Mouse (Mus musculus) heart, embryonic 15.5 days (tissue): Measurements from ENCODE around the gene Uxs1. TPM values are rescaled to one million over a fixed set of nuclear protein-coding genes. Genes with fewer than 3 reads are reported as not detected.
A peak's percentile ranks its signal among the peaks of the same experiment; 100 is the strongest.

Source experiments
- ATAC-seq: fragments of 200-750 bp; cut with Nextera tagmentation; replicated peaks from 2 replicates; pipeline ENCODE4 v1.8.0; 2017; ENCODE audit warnings: low read depth, moderate TSS enrichment; ENCODE audit not compliant: insufficient number of reproducible peaks, insufficient read depth, low FRiP score
- H3K27ac ChIP-seq: fragments of 300-500 bp; sonication (generic); 2 replicates; pipeline ENCODE4 v1.5.1; 2015; ENCODE audit warnings: mild to moderate bottlenecking, inconsistent platforms
- H3K27me3 ChIP-seq: fragments of 300-500 bp; sonication (generic); 2 replicates; pipeline ENCODE4 v1.6.1; 2015; ENCODE audit warnings: inconsistent platforms
- H3K36me3 ChIP-seq: fragments of 300-500 bp; sonication (generic); 2 replicates; pipeline ENCODE4 v1.6.1; 2015; ENCODE audit warnings: mild to moderate bottlenecking, inconsistent platforms
- H3K4me1 ChIP-seq: fragments of 300-500 bp; sonication (generic); replicated peaks from 2 replicates; pipeline ENCODE4 v1.6.1; 2015; ENCODE audit warnings: inconsistent platforms
- H3K4me2 ChIP-seq: fragments of 300-500 bp; sonication (generic); 2 replicates; pipeline ENCODE4 v1.6.1; 2015; ENCODE audit warnings: inconsistent platforms, mild to moderate bottlenecking, moderate library complexity
- H3K4me3 ChIP-seq: fragments of 300-500 bp; sonication (generic); 2 replicates; pipeline ENCODE4 v1.5.1; 2015; ENCODE audit warnings: mild to moderate bottlenecking, inconsistent platforms
- H3K9ac ChIP-seq: fragments of 300-500 bp; sonication (generic); 2 replicates; pipeline ENCODE4 v1.6.1; 2015; ENCODE audit warnings: mild to moderate bottlenecking, inconsistent platforms
- H3K9me3 ChIP-seq: fragments of 300-500 bp; sonication (generic); replicated peaks from 2 replicates; pipeline ENCODE4 v1.6.1; 2016; ENCODE audit warnings: inconsistent platforms
- WGBS: fragments of 180-500 bp; shearing (Covaris S2); methylation state at CpG from one replicate; pipeline ENCODE4 v1.1.7; 2015; ENCODE audit warnings: mixed read lengths; 5-methylcytosine and 5-hydroxymethylcytosine counted together
- polyA plus RNA-seq: library from polyadenylated mRNA; unstranded; fragments of >200 nt; fragmentation: Nextera tagmentation; extraction: Ambion mirVana; gene quantifications from 2 replicates; pipeline ENCODE4 v1.2.1, GENCODE M21; 2015

Gene Uxs1
- polyA plus RNA-seq, 1 experiment from 2014 or later: 12.9 TPM

- Histone ChIP-seq H3K27me3 (no peaks in the 10 kb centered on the region), H3K9me3 (no peaks in the 10 kb centered on the region), H3K4me2 (no peak overlapping the region), H3K4me1 (no peaks in the 10 kb centered on the region), H3K36me3 (0 out of 2 replicates have a peak, but pooled peaks cover 3% of the 10 kb centered on the region), H3K4me3 (no peak overlapping the region), H3K9ac (no peak overlapping the region), H3K27ac (no peak overlapping the region)
- no peak for ATAC-seq
- WGBS: 60% methylated on average over 1 of the region's 1 CpGs
Measured at GRCm38 (mm10) chr1:43769348-43769747, 58.3 kb downstream of the Uxs1 start.

GRCm38 (mm10) chr1:43768385-43768990, 59.1 kb downstream of the Uxs1 start:
- Histone ChIP-seq H3K9me3 (no peaks in the 10 kb centered on the region), H3K4me3 (no peak overlapping the region), H3K27me3 (no peaks in the 10 kb centered on the region), H3K4me1 (no peaks in the 10 kb centered on the region), H3K27ac (no peak overlapping the region), H3K9ac (no peak overlapping the region), H3K4me2 (no peak overlapping the region), H3K36me3 (0 out of 2 replicates have a peak, but pooled peaks cover 5% of the 10 kb centered on the region)
- ATAC-seq: no peak
- 84% methylated on average over 4 of the region's 4 CpGs for WGBS

GRCm38 (mm10) chr1:43766328-43766727, 61.3 kb downstream of the Uxs1 start:
- no peaks in the 10 kb centered on the region for H3K9me3 ChIP-seq
- H3K4me1 ChIP-seq: no peaks in the 10 kb centered on the region
- H3K27me3 ChIP-seq: no peaks in the 10 kb centered on the region
- no peak overlapping the region for H3K4me3 ChIP-seq
- H3K4me2 ChIP-seq: no peak overlapping the region
- H3K9ac ChIP-seq: no peak overlapping the region
- H3K27ac ChIP-seq: no peak overlapping the region
- 0 out of 2 replicates have a peak, but pooled peaks cover 5% of the 10 kb centered on the region for H3K36me3 ChIP-seq
- 95% methylated on average over 2 of the region's 2 CpGs for WGBS
- no peak for ATAC-seq

GRCm38 (mm10) chr1:43764481-43764880, 63.1 kb downstream of the Uxs1 start:
- no peak for ATAC-seq
- no peaks in the 10 kb centered on the region for H3K9me3 ChIP-seq
- H3K27me3 ChIP-seq: no peaks in the 10 kb centered on the region
- H3K27ac ChIP-seq: no peak overlapping the region
- no peaks in the 10 kb centered on the region for H3K4me1 ChIP-seq
- 85% methylated on average over 2 of the region's 2 CpGs for WGBS
- H3K4me2 ChIP-seq: no peak overlapping the region
- no peak overlapping the region for H3K4me3 ChIP-seq
- 0 out of 2 replicates have a peak, but pooled peaks cover 5% of the 10 kb centered on the region for H3K36me3 ChIP-seq
- no peak overlapping the region for H3K9ac ChIP-seq

- Histone ChIP-seq H3K4me3 (no peak overlapping the region), H3K4me2 (no peak overlapping the region), H3K36me3 (0 out of 2 replicates have a peak, but pooled peaks cover 5% of the 10 kb centered on the region), H3K4me1 (no peaks in the 10 kb centered on the region), H3K9ac (no peak overlapping the region), H3K9me3 (no peaks in the 10 kb centered on the region), H3K27ac (no peak overlapping the region), H3K27me3 (no peaks in the 10 kb centered on the region)
- no peak for ATAC-seq
Measured at GRCm38 (mm10) chr1:43760085-43760484, 67.5 kb downstream of the Uxs1 start.

- H3K4me1 ChIP-seq: no peaks in the 10 kb centered on the region
- no peak overlapping the region for H3K27ac ChIP-seq
- WGBS: 84% methylated on average over 8 of the region's 8 CpGs
- peaks cover 5% of the 10 kb centered on the region for H3K36me3 ChIP-seq
- H3K9ac ChIP-seq: no peak overlapping the region
- H3K4me3 ChIP-seq: no peak overlapping the region
- no peak overlapping the region for H3K4me2 ChIP-seq
- H3K27me3 ChIP-seq: no peaks in the 10 kb centered on the region
- H3K9me3 ChIP-seq: no peaks in the 10 kb centered on the region
- ATAC-seq: 0 out of 2 replicates have a peak, but pooled peaks have one; percentile 10
Measured at GRCm38 (mm10) chr1:43754448-43755312, 72.9 kb downstream of the Uxs1 start.

GRCm38 (mm10) chr1:43738519-43738894, 89.1 kb downstream of the Uxs1 start:
- H3K4me2 ChIP-seq: no peak overlapping the region
- no peaks in the 10 kb centered on the region for H3K4me1 ChIP-seq
- no peak for ATAC-seq
- peaks cover 3% of the 10 kb centered on the region; the same call in 1 of the 2 replicates for H3K9me3 ChIP-seq
- no peak overlapping the region for H3K27ac ChIP-seq
- no peaks in the 10 kb centered on the region for H3K36me3 ChIP-seq
- no peaks in the 10 kb centered on the region for H3K27me3 ChIP-seq
- 84% methylated on average over 10 of the region's 10 CpGs for WGBS
- no peak overlapping the region for H3K9ac ChIP-seq
- H3K4me3 ChIP-seq: no peak overlapping the region

GRCm38 (mm10) chr1:43737812-43738518, 89.6 kb downstream of the Uxs1 start:
- ATAC-seq: no peak
- 70% methylated on average over 7 of the region's 7 CpGs for WGBS

GRCm38 (mm10) chr1:43732657-43733056, 94.9 kb downstream of the Uxs1 start:
- Histone ChIP-seq H3K9me3 (peaks cover 3% of the 10 kb centered on the region; the same call in 1 of the 2 replicates), H3K4me1 (peaks cover 12% of the 10 kb centered on the region), H3K9ac (no peak overlapping the region), H3K4me3 (no peak overlapping the region), H3K27ac (no peak overlapping the region), H3K27me3 (no peaks in the 10 kb centered on the region), H3K36me3 (no peaks in the 10 kb centered on the region), H3K4me2 (no peak overlapping the region)
- 83% methylated on average over 1 of the region's 1 CpGs for WGBS
- no peak for ATAC-seq

More at GRCm38 (mm10) chr1:43737812-43738518, 89.6 kb downstream of the Uxs1 start:
- Histone ChIP-seq H3K4me1 (no peaks in the 10 kb centered on the region), H3K4me3 (no peak overlapping the region), H3K27ac (no peak overlapping the region), H3K36me3 (no peaks in the 10 kb centered on the region), H3K4me2 (no peak overlapping the region), H3K9me3 (peaks cover 3% of the 10 kb centered on the region; the same call in 1 of the 2 replicates), H3K27me3 (no peaks in the 10 kb centered on the region), H3K9ac (no peak overlapping the region)

- Histone ChIP-seq H3K27ac (no peak overlapping the region), H3K4me1 (peaks cover 12% of the 10 kb centered on the region), H3K9me3 (peaks cover 3% of the 10 kb centered on the region; the same call in 1 of the 2 replicates), H3K4me3 (no peak overlapping the region), H3K36me3 (no peaks in the 10 kb centered on the region), H3K4me2 (no peak overlapping the region), H3K27me3 (no peaks in the 10 kb centered on the region), H3K9ac (no peak overlapping the region)
- 68% methylated on average over 4 of the region's 4 CpGs for WGBS
- ATAC-seq: no peak
Measured at GRCm38 (mm10) chr1:43732100-43732499, 95.5 kb downstream of the Uxs1 start.

- H3K4me1 ChIP-seq: peaks cover 12% of the 10 kb centered on the region
- H3K4me2 ChIP-seq: peak within 1 kb of the TSS; percentile 48
- H3K4me3 ChIP-seq: 0 out of 2 replicates have a peak within 1 kb of the TSS, but pooled peaks have one; percentile 8
- 34% methylated on average over 16 of the region's 16 CpGs for WGBS
- peak within 1 kb of the TSS; percentile 70 for H3K27ac ChIP-seq
- H3K36me3 ChIP-seq: no peaks in the 10 kb centered on the region
- ATAC-seq: peak; percentile 80
- H3K9ac ChIP-seq: 0 out of 2 replicates have a peak within 1 kb of the TSS, but pooled peaks have one; percentile 7
- no peaks in the 10 kb centered on the region for H3K27me3 ChIP-seq
- H3K9me3 ChIP-seq: peaks cover 3% of the 10 kb centered on the region; the same call in 1 of the 2 replicates
Measured at GRCm38 (mm10) chr1:43730491-43730924, 97.1 kb downstream of the Uxs1 start, which contains the start of gene 1500015O10Rik. Gene 1500015O10Rik (plus strand): TSS chr1:43730602.
